Mouse (Mus musculus): ENCODE results near the gene Dhx29. TPM values are rescaled to one million over a fixed set of nuclear protein-coding genes. Genes with fewer than 3 reads are reported as not detected.
A peak's percentile ranks its signal among the peaks of the same experiment; 100 is the strongest.

Dhx29 gene
- polyA plus RNA-seq, 1 experiment from 2014 or later: 20.4 TPM

DNA sequence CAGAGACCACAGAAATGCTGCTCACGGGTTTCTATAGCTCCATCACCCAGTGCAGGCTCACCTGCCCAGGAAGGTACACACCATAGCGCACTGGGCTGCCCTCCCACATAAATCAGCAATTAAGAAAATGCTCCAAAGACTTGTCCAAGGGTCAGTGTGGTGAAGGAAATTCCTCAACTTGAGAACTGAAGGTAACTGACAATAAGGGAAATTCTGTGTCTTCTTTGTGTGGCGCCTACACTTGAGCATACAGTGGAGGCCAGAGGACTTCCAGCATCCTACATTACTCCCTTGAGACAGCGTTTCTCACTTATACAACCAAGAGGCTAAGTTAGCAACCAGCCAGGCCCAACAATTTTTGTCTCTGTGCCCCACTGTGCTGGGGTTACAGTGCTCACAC, 1.3 kb upstream of the Dhx29 start:
- Histone ChIP-seq H3K36me3 (ENCODE audit: control insufficient read depth, insufficient read depth, low read length) (peaks cover 7% of the 10 kb centered on the region; the same call in 1 of the 2 replicates), H3K4me2 (replicated peaks; ENCODE audit: low read depth, low read length) (peak overlapping the region; percentile 65), H3K4me1 (ENCODE audit: control insufficient read depth, insufficient read depth, low read length) (peaks cover 16% of the 10 kb centered on the region), H3K27ac (ENCODE audit: low read length) (no peak overlapping the region), H3K9me3 (ENCODE audit: control insufficient read depth, low read depth, low read length) (no peaks in the 10 kb centered on the region), H3K4me3 (ENCODE audit: low read depth, low read length) (peak overlapping the region; percentile 91), H3K9ac (replicated peaks; ENCODE audit: low read depth, low read length) (0 out of 2 replicates have a peak overlapping the region, but pooled peaks have one; percentile 77), H3K27me3 (ENCODE audit: control insufficient read depth, insufficient read depth, low read length) (no peaks in the 10 kb centered on the region)
- no peak for ATAC-seq (ENCODE audit: insufficient number of reproducible peaks, insufficient read depth, low FRiP score, low read depth)
- 61% methylated on average over 4 of the region's 4 CpGs for WGBS

DNA sequence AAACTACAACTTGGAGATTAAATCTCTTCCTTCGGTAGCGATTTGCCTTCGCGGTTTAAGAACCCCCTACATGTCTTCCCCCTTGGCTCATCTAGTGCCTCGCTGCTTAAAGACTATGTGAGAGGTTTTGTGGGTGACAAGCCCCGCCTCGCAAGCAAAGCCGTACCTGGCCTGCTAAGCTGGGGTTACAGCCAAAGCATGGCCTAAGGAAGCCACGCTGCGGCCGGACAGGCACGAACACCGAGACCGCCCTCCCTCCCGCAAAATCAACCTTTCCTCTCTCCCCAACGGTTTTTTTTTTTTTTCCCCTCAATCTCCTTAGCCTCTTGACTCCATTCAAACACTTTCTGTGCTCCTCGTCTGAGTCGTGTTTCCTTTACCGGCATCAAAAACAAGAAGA, 458 bp upstream of the Dhx29 start:
- whole genome bisulfite sequencing: under 1% methylated on average over 19 of the region's 19 CpGs

DNA sequence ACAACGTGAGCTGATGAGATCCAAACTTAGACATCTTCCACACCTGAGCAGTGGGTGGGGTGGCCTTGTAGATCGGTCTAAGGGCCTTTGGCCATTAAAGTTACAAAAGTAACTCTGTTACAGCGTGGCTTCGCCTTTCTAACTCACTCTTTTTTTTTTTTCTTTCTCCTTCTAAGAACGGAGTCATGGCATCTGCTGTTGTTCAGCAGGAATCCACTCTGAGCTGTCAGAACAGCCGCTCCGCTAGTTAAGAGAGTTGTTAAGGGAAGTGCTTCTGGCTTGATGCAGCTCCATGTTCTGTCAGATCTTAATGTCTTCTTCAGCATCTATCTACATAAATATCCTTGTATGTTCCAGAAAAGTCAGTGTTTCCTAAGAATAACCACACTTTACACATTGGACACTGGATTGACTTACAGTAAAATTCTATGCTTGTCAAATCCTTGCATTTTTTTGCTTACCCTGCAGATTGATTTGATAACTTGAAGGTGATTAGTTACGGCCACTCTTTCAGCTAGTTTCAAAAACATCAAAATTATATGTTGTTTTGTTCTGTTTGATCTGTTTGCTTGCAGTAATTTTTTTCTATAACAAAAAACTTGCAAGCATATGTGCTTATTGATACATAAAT, 899 bp downstream of the Dhx29 start:
- ATAC-seq (ENCODE audit: insufficient number of reproducible peaks, insufficient read depth, low FRiP score, low read depth): no peak

More for the DNA sequence above, 458 bp upstream of the Dhx29 start:
- no peaks in the 10 kb centered on the region for H3K9me3 ChIP-seq (ENCODE audit: control insufficient read depth, low read depth, low read length)
- H3K4me1 ChIP-seq (ENCODE audit: control insufficient read depth, insufficient read depth, low read length): peaks cover 16% of the 10 kb centered on the region
- ATAC-seq (ENCODE audit: insufficient number of reproducible peaks, insufficient read depth, low FRiP score, low read depth): no peak
- no peaks in the 10 kb centered on the region for H3K27me3 ChIP-seq (ENCODE audit: control insufficient read depth, insufficient read depth, low read length)
- H3K9ac ChIP-seq (replicated peaks; ENCODE audit: low read depth, low read length): peak overlapping the region; percentile 77
- peak overlapping the region; percentile 91 for H3K4me3 ChIP-seq (ENCODE audit: low read depth, low read length)
- peaks cover 9% of the 10 kb centered on the region; the same call in 1 of the 2 replicates for H3K36me3 ChIP-seq (ENCODE audit: control insufficient read depth, insufficient read depth, low read length)
- peak overlapping the region; percentile 85; the same call in 1 of the 2 replicates for H3K27ac ChIP-seq (ENCODE audit: low read length)
- peak overlapping the region; percentile 65 for H3K4me2 ChIP-seq (replicated peaks; ENCODE audit: low read depth, low read length)

DNA sequence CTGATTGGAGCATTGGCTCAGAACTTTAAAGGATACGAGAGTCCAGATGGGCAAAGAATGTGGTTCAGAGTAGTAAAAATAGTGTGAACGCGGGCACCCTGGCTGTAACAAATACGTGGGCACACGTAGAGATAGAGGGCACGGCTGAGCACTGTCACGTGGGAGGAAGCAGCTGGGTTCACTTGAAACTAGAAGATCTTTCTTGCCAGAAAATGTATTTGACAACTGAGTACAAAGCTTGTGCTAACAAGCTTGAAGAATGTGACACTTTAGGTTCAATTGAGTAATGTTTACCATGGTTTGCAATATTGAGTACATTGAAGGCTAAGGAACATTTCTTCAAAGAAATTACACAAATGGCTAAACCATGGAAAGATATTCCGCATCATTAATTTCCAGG, 10.9 kb downstream of the Dhx29 start:
- Histone ChIP-seq H3K36me3 (ENCODE audit: control insufficient read depth, insufficient read depth, low read length) (peaks cover 30% of the 10 kb centered on the region), H3K27me3 (ENCODE audit: control insufficient read depth, insufficient read depth, low read length) (no peaks in the 10 kb centered on the region), H3K4me1 (ENCODE audit: control insufficient read depth, insufficient read depth, low read length) (no peaks in the 10 kb centered on the region), H3K9ac (replicated peaks; ENCODE audit: low read depth, low read length) (no peak overlapping the region), H3K4me3 (ENCODE audit: low read depth, low read length) (no peak overlapping the region), H3K4me2 (replicated peaks; ENCODE audit: low read depth, low read length) (no peak overlapping the region), H3K27ac (ENCODE audit: low read length) (no peak overlapping the region), H3K9me3 (ENCODE audit: control insufficient read depth, low read depth, low read length) (no peaks in the 10 kb centered on the region)
- ATAC-seq (ENCODE audit: insufficient number of reproducible peaks, insufficient read depth, low FRiP score, low read depth): no peak
- WGBS: 88% methylated on average over 8 of the region's 8 CpGs

More for the DNA sequence above, 899 bp downstream of the Dhx29 start:
- H3K4me2 ChIP-seq (replicated peaks; ENCODE audit: low read depth, low read length): peak overlapping the region; percentile 58
- H3K4me1 ChIP-seq (ENCODE audit: control insufficient read depth, insufficient read depth, low read length): peaks cover 16% of the 10 kb centered on the region
- no peaks in the 10 kb centered on the region for H3K27me3 ChIP-seq (ENCODE audit: control insufficient read depth, insufficient read depth, low read length)
- no peaks in the 10 kb centered on the region for H3K9me3 ChIP-seq (ENCODE audit: control insufficient read depth, low read depth, low read length)
- whole genome bisulfite sequencing: 6% methylated on average over 8 of the region's 8 CpGs
- peaks cover 13% of the 10 kb centered on the region; the same call in 1 of the 2 replicates for H3K36me3 ChIP-seq (ENCODE audit: control insufficient read depth, insufficient read depth, low read length)
- H3K9ac ChIP-seq (replicated peaks; ENCODE audit: low read depth, low read length): peak overlapping the region; percentile 71
- peak overlapping the region; percentile 91 for H3K4me3 ChIP-seq (ENCODE audit: low read depth, low read length)
- H3K27ac ChIP-seq (ENCODE audit: low read length): peak overlapping the region; percentile 85; the same call in 1 of the 2 replicates

DNA sequence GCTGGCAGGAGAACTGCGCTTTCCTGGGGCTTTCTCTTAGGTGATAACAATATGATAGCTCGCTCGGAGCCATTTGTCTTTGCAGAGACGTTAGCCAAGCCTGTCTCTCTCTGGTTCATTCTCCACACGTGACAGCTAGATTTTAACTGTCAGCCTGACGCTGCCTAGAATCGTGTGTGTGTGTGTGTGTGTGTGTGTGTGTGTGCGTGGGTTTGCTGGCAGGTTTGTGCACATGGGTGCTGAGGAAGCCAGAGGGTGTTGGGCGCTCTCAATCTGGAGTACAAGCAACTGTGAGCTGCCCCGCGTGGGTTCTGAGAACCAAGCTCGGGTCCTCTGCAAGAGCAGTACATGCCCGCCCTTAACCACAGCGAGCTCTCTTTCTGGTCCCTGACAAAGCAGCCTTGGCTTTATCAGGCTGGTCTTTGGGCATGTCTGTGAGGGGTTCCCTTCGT, 14.7 kb downstream of the Dhx29 start:
- no peaks in the 10 kb centered on the region for H3K27me3 ChIP-seq (ENCODE audit: control insufficient read depth, insufficient read depth, low read length)
- ATAC-seq (ENCODE audit: insufficient number of reproducible peaks, insufficient read depth, low FRiP score, low read depth): no peak
- H3K4me1 ChIP-seq (ENCODE audit: control insufficient read depth, insufficient read depth, low read length): no peaks in the 10 kb centered on the region
- H3K9me3 ChIP-seq (ENCODE audit: control insufficient read depth, low read depth, low read length): no peaks in the 10 kb centered on the region
- 42% methylated on average over 15 of the region's 15 CpGs for WGBS
- peaks cover 36% of the 10 kb centered on the region for H3K36me3 ChIP-seq (ENCODE audit: control insufficient read depth, insufficient read depth, low read length)
- no peak overlapping the region for H3K9ac ChIP-seq (replicated peaks; ENCODE audit: low read depth, low read length)
- H3K27ac ChIP-seq (ENCODE audit: low read length): no peak overlapping the region
- H3K4me2 ChIP-seq (replicated peaks; ENCODE audit: low read depth, low read length): no peak overlapping the region
- H3K4me3 ChIP-seq (ENCODE audit: low read depth, low read length): no peak overlapping the region

DNA sequence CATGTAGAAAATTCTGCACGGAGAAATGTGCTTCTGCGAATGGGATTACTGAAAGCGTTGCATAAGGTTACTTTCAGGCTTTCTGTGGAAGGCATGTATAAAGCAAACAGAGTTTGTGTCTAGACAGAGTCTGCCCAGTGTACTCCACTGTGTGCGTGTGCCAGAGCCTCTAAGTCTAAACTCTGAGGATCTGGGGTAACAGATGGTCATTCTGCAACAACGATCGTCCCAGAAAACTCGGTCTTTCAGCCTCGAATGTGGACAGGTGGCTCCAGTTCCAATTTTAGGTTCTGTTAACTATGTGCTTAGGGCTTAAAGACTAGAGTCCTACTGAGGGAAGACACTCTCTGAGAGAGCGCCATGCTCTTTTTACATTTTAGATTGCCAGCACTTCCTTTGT, 18.1 kb downstream of the Dhx29 start:
- Histone ChIP-seq H3K27ac (ENCODE audit: low read length) (no peak overlapping the region), H3K9me3 (ENCODE audit: control insufficient read depth, low read depth, low read length) (no peaks in the 10 kb centered on the region), H3K4me1 (ENCODE audit: control insufficient read depth, insufficient read depth, low read length) (no peaks in the 10 kb centered on the region), H3K36me3 (ENCODE audit: control insufficient read depth, insufficient read depth, low read length) (peaks cover 46% of the 10 kb centered on the region), H3K4me2 (replicated peaks; ENCODE audit: low read depth, low read length) (no peak overlapping the region), H3K27me3 (ENCODE audit: control insufficient read depth, insufficient read depth, low read length) (no peaks in the 10 kb centered on the region), H3K4me3 (ENCODE audit: low read depth, low read length) (no peak overlapping the region), H3K9ac (replicated peaks; ENCODE audit: low read depth, low read length) (no peak overlapping the region)
- ATAC-seq (ENCODE audit: insufficient number of reproducible peaks, insufficient read depth, low FRiP score, low read depth): no peak
- WGBS: 97% methylated on average over 9 of the region's 9 CpGs

DNA sequence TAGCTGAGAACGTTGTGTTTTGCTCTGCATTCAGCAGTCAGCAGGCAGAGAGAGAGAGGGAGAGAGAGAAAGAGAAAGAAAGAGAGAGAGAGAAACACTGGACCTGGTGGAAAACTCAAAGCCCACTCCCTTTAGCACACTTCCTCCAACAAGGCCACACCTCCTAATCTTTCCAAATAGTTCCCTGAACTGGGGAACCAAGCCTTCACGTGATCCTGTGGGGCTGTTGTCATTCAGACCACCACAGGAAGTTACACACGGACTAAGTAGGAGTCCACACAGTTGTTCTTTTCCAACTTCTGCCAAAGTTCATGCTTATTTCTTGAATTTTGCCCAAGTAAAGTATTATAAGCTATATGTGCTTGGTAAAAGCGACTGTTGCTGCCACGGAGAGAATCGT, 18.6 kb downstream of the Dhx29 start:
- Histone ChIP-seq H3K4me1 (ENCODE audit: control insufficient read depth, insufficient read depth, low read length) (no peaks in the 10 kb centered on the region), H3K4me2 (replicated peaks; ENCODE audit: low read depth, low read length) (no peak overlapping the region), H3K9me3 (ENCODE audit: control insufficient read depth, low read depth, low read length) (no peaks in the 10 kb centered on the region), H3K27ac (ENCODE audit: low read length) (no peak overlapping the region), H3K4me3 (ENCODE audit: low read depth, low read length) (no peak overlapping the region), H3K9ac (replicated peaks; ENCODE audit: low read depth, low read length) (no peak overlapping the region), H3K36me3 (ENCODE audit: control insufficient read depth, insufficient read depth, low read length) (peaks cover 47% of the 10 kb centered on the region), H3K27me3 (ENCODE audit: control insufficient read depth, insufficient read depth, low read length) (no peaks in the 10 kb centered on the region)
- 83% methylated on average over 6 of the region's 6 CpGs for WGBS
- no peak for ATAC-seq (ENCODE audit: insufficient number of reproducible peaks, insufficient read depth, low FRiP score, low read depth)

DNA sequence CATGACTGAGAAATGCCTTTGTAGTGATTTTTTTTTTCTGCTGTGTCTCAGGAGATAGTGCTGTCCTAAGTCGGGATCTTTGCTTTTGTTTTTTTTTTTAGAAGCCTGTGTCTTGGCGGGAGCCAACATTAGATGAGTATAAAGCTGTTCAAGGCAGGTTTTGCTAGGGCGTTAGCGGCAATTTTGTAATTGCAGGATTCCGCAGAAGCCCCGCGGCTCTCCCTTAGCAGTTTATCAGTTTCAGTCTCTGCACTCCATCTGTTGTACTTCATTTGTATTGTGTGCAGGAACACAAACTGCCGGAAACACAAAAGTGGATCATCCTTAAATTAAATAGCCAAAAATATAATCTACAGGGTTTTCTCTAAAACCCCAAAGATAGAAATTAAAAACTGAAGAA, 26.8 kb downstream of the Dhx29 start:
- Histone ChIP-seq H3K9ac (replicated peaks; ENCODE audit: low read depth, low read length) (no peak overlapping the region), H3K27me3 (ENCODE audit: control insufficient read depth, insufficient read depth, low read length) (no peaks in the 10 kb centered on the region), H3K36me3 (ENCODE audit: control insufficient read depth, insufficient read depth, low read length) (peaks cover 60% of the 10 kb centered on the region), H3K9me3 (ENCODE audit: control insufficient read depth, low read depth, low read length) (no peaks in the 10 kb centered on the region), H3K4me3 (ENCODE audit: low read depth, low read length) (no peak overlapping the region), H3K4me1 (ENCODE audit: control insufficient read depth, insufficient read depth, low read length) (no peaks in the 10 kb centered on the region), H3K27ac (ENCODE audit: low read length) (no peak overlapping the region), H3K4me2 (replicated peaks; ENCODE audit: low read depth, low read length) (no peak overlapping the region)
- no peak for ATAC-seq (ENCODE audit: insufficient number of reproducible peaks, insufficient read depth, low FRiP score, low read depth)
- 92% methylated on average over 8 of the region's 8 CpGs for WGBS

DNA sequence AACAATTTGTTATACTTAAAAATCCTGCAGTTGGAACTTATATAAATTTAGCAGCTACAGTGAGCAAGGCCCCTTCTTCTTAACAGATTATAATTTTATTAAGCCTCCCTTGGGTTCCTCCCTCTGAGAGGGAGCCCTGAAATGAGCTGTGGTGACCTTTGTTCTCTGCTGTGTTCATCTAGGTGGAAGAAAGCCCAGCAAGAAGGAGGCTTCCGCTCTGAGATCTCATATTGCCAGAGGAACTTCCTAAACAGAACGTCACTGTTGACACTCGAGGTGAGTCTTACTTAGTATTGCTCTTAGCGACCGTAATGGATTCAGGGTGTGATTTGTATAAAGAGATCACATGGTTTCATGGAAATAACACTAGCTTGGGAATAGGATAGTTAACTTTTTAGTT, 35.8 kb downstream of the Dhx29 start:
- no peak overlapping the region for H3K4me2 ChIP-seq (replicated peaks; ENCODE audit: low read depth, low read length)
- no peak for ATAC-seq (ENCODE audit: insufficient number of reproducible peaks, insufficient read depth, low FRiP score, low read depth)
- 73% methylated on average over 5 of the region's 5 CpGs for WGBS
- no peak overlapping the region for H3K4me3 ChIP-seq (ENCODE audit: low read depth, low read length)
- H3K9me3 ChIP-seq (ENCODE audit: control insufficient read depth, low read depth, low read length): no peaks in the 10 kb centered on the region
- peaks cover 19% of the 10 kb centered on the region for H3K36me3 ChIP-seq (ENCODE audit: control insufficient read depth, insufficient read depth, low read length)
- no peak overlapping the region for H3K9ac ChIP-seq (replicated peaks; ENCODE audit: low read depth, low read length)
- H3K27ac ChIP-seq (ENCODE audit: low read length): no peak overlapping the region
- H3K4me1 ChIP-seq (ENCODE audit: control insufficient read depth, insufficient read depth, low read length): no peaks in the 10 kb centered on the region
- H3K27me3 ChIP-seq (ENCODE audit: control insufficient read depth, insufficient read depth, low read length): no peaks in the 10 kb centered on the region

Measured in stomach, embryonic 14.5 days (tissue).